Mouse (Mus musculus) hindbrain, embryonic 16.5 days (tissue): ENCODE measurements at regions not wholly inside any gene's neighbourhood (a gene's known extent, or its start where the extent isn't known, plus 50 kb on each side); places are given as distances from the start of the nearest gene placed in this dataset.

Experiments used
- ATAC-seq: fragments of 200-750 bp; cut with Nextera tagmentation; 2 replicates; pipeline ENCODE4 v1.8.0; 2017; ENCODE audit warnings: moderate TSS enrichment, moderate library complexity
- H3K27ac ChIP-seq: fragments of 300-500 bp; sonication (generic); 2 replicates; pipeline ENCODE4 v1.5.1; 2014; ENCODE audit warnings: low read depth, mild to moderate bottlenecking, control low read depth, low read length, moderate library complexity
- H3K27me3 ChIP-seq: fragments of 300-500 bp; sonication (generic); replicated peaks from 2 replicates; pipeline ENCODE4 v1.6.1; 2014; ENCODE audit warnings: low read length; ENCODE audit not compliant: control insufficient read depth, insufficient read depth
- H3K36me3 ChIP-seq: fragments of 300-500 bp; sonication (generic); 2 replicates; pipeline ENCODE4 v1.6.1; 2014; ENCODE audit warnings: mild to moderate bottlenecking, low read length, moderate library complexity, mixed read lengths; ENCODE audit not compliant: control insufficient read depth, insufficient read depth
- H3K4me1 ChIP-seq: fragments of 300-500 bp; sonication (generic); 2 replicates; pipeline ENCODE4 v1.6.1; 2014; ENCODE audit warnings: low read depth, low read length; ENCODE audit not compliant: control insufficient read depth, insufficient read depth
- H3K4me2 ChIP-seq: fragments of 300-500 bp; sonication (generic); 2 replicates; pipeline ENCODE4 v1.6.1; 2014; ENCODE audit warnings: mild to moderate bottlenecking, low read length, control low read depth, moderate library complexity
- H3K4me3 ChIP-seq: fragments of 300-500 bp; sonication (generic); 2 replicates; pipeline ENCODE4 v1.5.1; 2014; ENCODE audit warnings: mild to moderate bottlenecking, low read length, control low read depth, moderate library complexity
- H3K9ac ChIP-seq: fragments of 300-500 bp; sonication (generic); 2 replicates; pipeline ENCODE4 v1.6.1; 2014; ENCODE audit warnings: low read depth, mild to moderate bottlenecking, control low read depth, low read length, moderate library complexity
- H3K9me3 ChIP-seq: fragments of 300-500 bp; sonication (generic); 2 replicates; pipeline ENCODE4 v1.6.1; 2014; ENCODE audit warnings: mild to moderate bottlenecking, low read length, moderate library complexity; ENCODE audit not compliant: control insufficient read depth
- WGBS: fragments of 180-500 bp; shearing (Covaris S2); extraction: QIAGEN DNeasy Blood & Tissue Kit; methylation state at CpG from one replicate; pipeline ENCODE4 v1.1.7; 2014; 5-methylcytosine and 5-hydroxymethylcytosine counted together

- Histone ChIP-seq H3K27me3 (no peaks in the 10 kb centered on the region), H3K4me3 (no peak overlapping the region), H3K9me3 (no peaks in the 10 kb centered on the region), H3K9ac (no peak overlapping the region), H3K27ac (no peak overlapping the region), H3K4me1 (no peaks in the 10 kb centered on the region), H3K36me3 (no peaks in the 10 kb centered on the region), H3K4me2 (no peak overlapping the region)
- no peak for ATAC-seq
- WGBS, result 74% methylated on average over 2 of the region's 2 CpGs
These were observed 165.2 kb upstream of the Ctnnb1 start for GRCm38 (mm10) chr9:120763802-120764201.

GRCm38 (mm10) chr9:120764663-120765062 is 164.4 kb upstream of the Ctnnb1 start:
- 72% methylated on average over 9 of the region's 9 CpGs for WGBS
- ATAC-seq, result no peak

GRCm38 (mm10) chr9:120765292-120765691 is 163.7 kb upstream of the Ctnnb1 start:
- 81% methylated on average over 4 of the region's 4 CpGs for WGBS
- H3K9ac ChIP-seq, result no peak overlapping the region

More at GRCm38 (mm10) chr9:120764663-120765062, 164.4 kb upstream of the Ctnnb1 start:
- no peaks in the 10 kb centered on the region for H3K9me3 ChIP-seq
- no peak overlapping the region for H3K4me3 ChIP-seq
- H3K9ac ChIP-seq, result no peak overlapping the region
- H3K27ac ChIP-seq, result no peak overlapping the region
- H3K27me3 ChIP-seq, result no peaks in the 10 kb centered on the region
- no peak overlapping the region for H3K4me2 ChIP-seq
- H3K36me3 ChIP-seq, result no peaks in the 10 kb centered on the region
- H3K4me1 ChIP-seq, result no peaks in the 10 kb centered on the region

GRCm38 (mm10) chr9:120766881-120767280 is 162.1 kb upstream of the Ctnnb1 start:
- WGBS, result 80% methylated on average over 2 of the region's 2 CpGs
- H3K4me3 ChIP-seq, result no peak overlapping the region
- H3K27me3 ChIP-seq, result no peaks in the 10 kb centered on the region
- no peaks in the 10 kb centered on the region for H3K9me3 ChIP-seq
- H3K36me3 ChIP-seq, result no peaks in the 10 kb centered on the region
- ATAC-seq, result no peak
- no peak overlapping the region for H3K9ac ChIP-seq
- H3K27ac ChIP-seq, result no peak overlapping the region
- H3K4me1 ChIP-seq, result no peaks in the 10 kb centered on the region
- no peak overlapping the region for H3K4me2 ChIP-seq

More at GRCm38 (mm10) chr9:120765292-120765691, 163.7 kb upstream of the Ctnnb1 start:
- Histone ChIP-seq H3K4me2 (no peak overlapping the region), H3K9me3 (no peaks in the 10 kb centered on the region), H3K36me3 (no peaks in the 10 kb centered on the region), H3K27me3 (no peaks in the 10 kb centered on the region), H3K4me3 (no peak overlapping the region), H3K27ac (no peak overlapping the region), H3K4me1 (no peaks in the 10 kb centered on the region)
- ATAC-seq, result no peak

- H3K36me3 ChIP-seq, result no peaks in the 10 kb centered on the region
- H3K4me2 ChIP-seq, result no peak overlapping the region
- no peaks in the 10 kb centered on the region for H3K27me3 ChIP-seq
- H3K27ac ChIP-seq, result no peak overlapping the region
- no peak overlapping the region for H3K4me3 ChIP-seq
- 92% methylated on average over 4 of the region's 4 CpGs for WGBS
- no peaks in the 10 kb centered on the region for H3K4me1 ChIP-seq
- H3K9me3 ChIP-seq, result no peaks in the 10 kb centered on the region
- no peak for ATAC-seq
- H3K9ac ChIP-seq, result no peak overlapping the region
These were observed 161.6 kb upstream of the Ctnnb1 start for GRCm38 (mm10) chr9:120767396-120767795.

GRCm38 (mm10) chr9:120769056-120769455 is 160.0 kb upstream of the Ctnnb1 start:
- no peak overlapping the region for H3K4me3 ChIP-seq
- H3K4me2 ChIP-seq, result no peak overlapping the region
- no peaks in the 10 kb centered on the region for H3K9me3 ChIP-seq
- H3K9ac ChIP-seq, result no peak overlapping the region
- no peaks in the 10 kb centered on the region for H3K4me1 ChIP-seq
- WGBS, result 89% methylated on average over 8 of the region's 8 CpGs
- ATAC-seq, result no peak
- no peaks in the 10 kb centered on the region for H3K36me3 ChIP-seq
- H3K27me3 ChIP-seq, result no peaks in the 10 kb centered on the region
- no peak overlapping the region for H3K27ac ChIP-seq

GRCm38 (mm10) chr9:120769679-120770078 is 159.3 kb upstream of the Ctnnb1 start:
- Histone ChIP-seq H3K4me1 (no peaks in the 10 kb centered on the region), H3K36me3 (no peaks in the 10 kb centered on the region), H3K27me3 (no peaks in the 10 kb centered on the region), H3K4me2 (no peak overlapping the region), H3K9ac (no peak overlapping the region), H3K9me3 (no peaks in the 10 kb centered on the region), H3K4me3 (no peak overlapping the region), H3K27ac (no peak overlapping the region)
- no peak for ATAC-seq
- 40% methylated on average over 7 of the region's 7 CpGs for WGBS

- Histone ChIP-seq H3K27ac (no peak overlapping the region), H3K4me1 (no peaks in the 10 kb centered on the region), H3K27me3 (no peaks in the 10 kb centered on the region), H3K4me2 (no peak overlapping the region), H3K4me3 (no peak overlapping the region), H3K9ac (no peak overlapping the region), H3K9me3 (no peaks in the 10 kb centered on the region), H3K36me3 (no peaks in the 10 kb centered on the region)
- 40% methylated on average over 1 of the region's 1 CpGs for WGBS
- ATAC-seq, result no peak
These were observed 158.1 kb upstream of the Ctnnb1 start for GRCm38 (mm10) chr9:120770886-120771285.

- Histone ChIP-seq H3K4me3 (no peak overlapping the region), H3K4me2 (no peak overlapping the region), H3K4me1 (no peaks in the 10 kb centered on the region), H3K9ac (no peak overlapping the region), H3K27ac (no peak overlapping the region), H3K27me3 (no peaks in the 10 kb centered on the region), H3K9me3 (no peaks in the 10 kb centered on the region), H3K36me3 (no peaks in the 10 kb centered on the region)
- 53% methylated on average over 4 of the region's 4 CpGs for WGBS
- ATAC-seq, result no peak
These were observed 157.0 kb upstream of the Ctnnb1 start for GRCm38 (mm10) chr9:120771896-120772530.

- Histone ChIP-seq H3K27me3 (no peaks in the 10 kb centered on the region), H3K27ac (no peak overlapping the region), H3K4me2 (no peak overlapping the region), H3K36me3 (no peaks in the 10 kb centered on the region), H3K4me3 (no peak overlapping the region), H3K9ac (no peak overlapping the region), H3K4me1 (no peaks in the 10 kb centered on the region), H3K9me3 (no peaks in the 10 kb centered on the region)
- 90% methylated on average over 1 of the region's 1 CpGs for WGBS
- no peak for ATAC-seq
These were observed 154.8 kb upstream of the Ctnnb1 start for GRCm38 (mm10) chr9:120774251-120774650.
